Comparison of ENCODE assay signal across 8 mouse cellular contexts in genomic region chr7:44824872-44825271, GRCm38 (mm10). TPM values are rescaled to one million over a fixed set of nuclear protein-coding genes. Genes with fewer than 3 reads are reported as not detected.
DNase-seq lines count a peak whose midpoint lies in the region; ATAC-seq and TF ChIP-seq lines count a peak whose summit lies in the region.

No protein-coding gene starts in this region.

- H3K4me3 ChIP-seq in ES-E14 (ENCODE audit: insufficient read depth in 1 of 2, low read depth in 1 of 2, low read length in 2 of 2, poor library complexity in 1 of 2, severe bottlenecking in 1 of 2): no peak overlapping the region
- H3K4me3 ChIP-seq in bone marrow, adult 2 months (replicated peaks; ENCODE audit: control insufficient read depth, low read depth, low read length): no peak overlapping the region
- H3K4me3 ChIP-seq in embryonic facial prominence, embryonic 14.5 days (ENCODE audit: low read depth, low read length): no peak overlapping the region

- H3K4me2 ChIP-seq in embryonic facial prominence, embryonic 14.5 days (ENCODE audit: low read depth, low read length): no peak overlapping the region

- no peak for TF ChIP-seq POLR2A in bone marrow, adult 2 months (IDR thresholded peaks at IDR 0.05; ENCODE audit: borderline replicate concordance, control insufficient read depth, low read depth, low read length)

- no peak overlapping the region for H3K9ac ChIP-seq in ES-E14 (ENCODE audit: insufficient read depth, low read depth, low read length, poor library complexity, severe bottlenecking)
- no peak overlapping the region for H3K9ac ChIP-seq in embryonic facial prominence, embryonic 14.5 days (ENCODE audit: low read depth, low read length)

- no peaks in the 10 kb centered on the region for H3K9me3 ChIP-seq in ES-E14 (ENCODE audit: control insufficient read depth, insufficient read depth, low read depth, low read length)
- H3K9me3 ChIP-seq in embryonic facial prominence, embryonic 14.5 days (ENCODE audit: control insufficient read depth, low read length): no peaks in the 10 kb centered on the region

- 10% methylated on average over 3 of the region's 3 CpGs for WGBS in bone marrow, adult 2 months
- WGBS in embryonic facial prominence, embryonic 14.5 days: 26% methylated on average over 3 of the region's 3 CpGs

- in situ Hi-C loops in ES-E14 (cut with MboI; ENCODE audit: low sequenced_read_pairs in 2 of 2, unreplicated experiment in 2 of 2): no loop called here

- peak; percentile 62 for DNase-seq in ES-E14 (ENCODE audit: low read depth, low spot score)
- DNase-seq in embryonic facial prominence, embryonic 14.5 days (ENCODE audit: low spot score): peak; percentile 81
- peak; percentile 83 to 89 for DNase-seq in heart, postnatal 14 days
- peak; percentile 58 to 84 for DNase-seq in layer of hippocampus, adult 18-20 months (ENCODE audit: low spot score in 2 of 2)
- DNase-seq in lung, postnatal 14 days: peak; percentile 90
- peak; percentile 78 for DNase-seq in right cerebral cortex, adult 18-20 months
- DNase-seq in thymus, postnatal 4 days: peak; percentile 93

- H3K4me1 ChIP-seq in ES-E14 (ENCODE audit: control insufficient read depth in 2 of 2, insufficient read depth in 2 of 2, low read length in 2 of 2, poor library complexity in 1 of 2): peaks cover 3 to 41% of the 10 kb centered on the region in 2 experiments
- peaks cover 3% of the 10 kb centered on the region for H3K4me1 ChIP-seq in bone marrow, adult 2 months (ENCODE audit: control insufficient read depth, insufficient read depth, low read length)
- H3K4me1 ChIP-seq in embryonic facial prominence, embryonic 14.5 days (ENCODE audit: control insufficient read depth, insufficient read depth, low read length): no peaks in the 10 kb centered on the region

- H3K27ac ChIP-seq in ES-E14 (ENCODE audit: insufficient read depth, low read depth, low read length, poor library complexity, severe bottlenecking): no peak overlapping the region
- no peak overlapping the region for H3K27ac ChIP-seq in bone marrow, adult 2 months (ENCODE audit: control insufficient read depth, insufficient read depth, low read depth, low read length, poor library complexity)
- no peak overlapping the region for H3K27ac ChIP-seq in embryonic facial prominence, embryonic 14.5 days (replicated peaks; ENCODE audit: low read depth, low read length)

- intact Hi-C loops in heart, postnatal 14 days (cut with DNase I): loop anchor here (1.0 to 10.0 kb wide), 2 partner anchors 101 to 170 kb away; no protein-coding TSS in a partner anchor

- ATAC-seq in embryonic facial prominence, embryonic 14.5 days (ENCODE audit: low read depth): peak; percentile 73; the same call in 1 of the 2 replicates

- H3K36me3 ChIP-seq in ES-E14 (ENCODE audit: control insufficient read depth, insufficient read depth, low read length, poor library complexity, severe bottlenecking): peaks cover 43% of the 10 kb centered on the region
- H3K36me3 ChIP-seq in embryonic facial prominence, embryonic 14.5 days (ENCODE audit: control insufficient read depth, insufficient read depth, low read length): peaks cover 18% of the 10 kb centered on the region

- H3K27me3 ChIP-seq in embryonic facial prominence, embryonic 14.5 days (replicated peaks; ENCODE audit: control insufficient read depth, insufficient read depth, low read length): no peaks in the 10 kb centered on the region

- peak; percentile 83 for TF ChIP-seq CTCF in bone marrow, adult 2 months (IDR thresholded peaks at IDR 0.05; ENCODE audit: control insufficient read depth, insufficient read depth, low read length)

TF ChIP-seq in ES-E14, 5 proteins besides CTCF, POLR2A, EP300 and RAD21:
- TF ChIP-seq ZNF384 (IDR thresholded peaks at IDR 0.05; ENCODE audit: low read depth, low read length): no peak

RNA-seq across cellular contexts. Expression of gene Atf5, which starts 8.4 kb away (rescaled TPM):
- total RNA-seq in ES-E14 (2012; rRNA removed): 14.0 and 16.9 TPM in 2 replicates
- polyA plus RNA-seq in bone marrow, adult 2 months (2011; ENCODE audit: insufficient read depth, insufficient read length, low replicate concordance, missing spikeins): 24.5 and 32.7 TPM in 2 replicates
- 6.8 and 6.9 TPM in 2 replicates for polyA plus RNA-seq in embryonic facial prominence, embryonic 14.5 days (2014; fragmentation: Nextera tagmentation; extraction: Ambion mirVana)
- 10 to 100 TPM; 52.4 to 57.4 TPM for total RNA-seq in heart, postnatal 14 days (2021)
- 10 to 100 TPM; 27.4 to 27.9 TPM for total RNA-seq in layer of hippocampus, adult 18-20 months (2021)

RNA-seq across cellular contexts. Expression of gene Il4i1, which starts 8.7 kb away (rescaled TPM):
- 4.8 and 6.0 TPM in 2 replicates for total RNA-seq in ES-E14 (2012; rRNA removed)
- 4.2 and 24.8 TPM in 2 replicates for polyA plus RNA-seq in bone marrow, adult 2 months (2011; ENCODE audit: insufficient read depth, insufficient read length, low replicate concordance, missing spikeins)
- 0.78 and 1.4 TPM in 2 replicates for polyA plus RNA-seq in embryonic facial prominence, embryonic 14.5 days (2014; fragmentation: Nextera tagmentation; extraction: Ambion mirVana)
- total RNA-seq in heart, postnatal 14 days (2021): 1 to 10 TPM in 1 of 2 experiments, under 1 TPM in 1; 0.72 to 1.1 TPM
- total RNA-seq in layer of hippocampus, adult 18-20 months (2021): 1 to 10 TPM; 1.8 to 2.0 TPM

RNA-seq across cellular contexts. Expression of gene Nup62, which starts 9.0 kb away (rescaled TPM):
- total RNA-seq in ES-E14 (2012; rRNA removed): 91.0 and 98.0 TPM in 2 replicates
- polyA plus RNA-seq in bone marrow, adult 2 months (2011; ENCODE audit: insufficient read depth, insufficient read length, low replicate concordance, missing spikeins): 24.0 and 44.7 TPM in 2 replicates
- polyA plus RNA-seq in embryonic facial prominence, embryonic 14.5 days (2014; fragmentation: Nextera tagmentation; extraction: Ambion mirVana): 47.0 and 51.1 TPM in 2 replicates
- total RNA-seq in heart, postnatal 14 days (2021): 10 to 100 TPM; 31.6 to 33.3 TPM
- total RNA-seq in layer of hippocampus, adult 18-20 months (2021): 10 to 100 TPM; 30.7 to 32.7 TPM

RNA-seq across cellular contexts. Expression of gene Akt1s1, which starts 23.9 kb away (rescaled TPM):
- 33.8 and 37.6 TPM in 2 replicates for total RNA-seq in ES-E14 (2012; rRNA removed)
- 28.2 and 48.0 TPM in 2 replicates for polyA plus RNA-seq in bone marrow, adult 2 months (2011; ENCODE audit: insufficient read depth, insufficient read length, low replicate concordance, missing spikeins)
- 69.0 and 78.6 TPM in 2 replicates for polyA plus RNA-seq in embryonic facial prominence, embryonic 14.5 days (2014; fragmentation: Nextera tagmentation; extraction: Ambion mirVana)
- total RNA-seq in heart, postnatal 14 days (2021): 10 to 100 TPM; 61.1 to 63.3 TPM
- 10 to 100 TPM; 76.2 to 79.7 TPM for total RNA-seq in layer of hippocampus, adult 18-20 months (2021)

RNA-seq across cellular contexts. Expression of gene Tbc1d17, which starts 24.0 kb away (rescaled TPM):
- 31.5 and 55.7 TPM in 2 replicates for total RNA-seq in ES-E14 (2012; rRNA removed)
- polyA plus RNA-seq in bone marrow, adult 2 months (2011; ENCODE audit: insufficient read depth, insufficient read length, low replicate concordance, missing spikeins): 24.5 and 49.2 TPM in 2 replicates
- 66.9 and 82.7 TPM in 2 replicates for polyA plus RNA-seq in embryonic facial prominence, embryonic 14.5 days (2014; fragmentation: Nextera tagmentation; extraction: Ambion mirVana)
- total RNA-seq in heart, postnatal 14 days (2021): 10 to 100 TPM; 41.0 to 42.8 TPM
- total RNA-seq in layer of hippocampus, adult 18-20 months (2021): 10 to 100 TPM; 67.9 to 70.6 TPM
